Mouse (Mus musculus) heart, adult 10 weeks (tissue): ENCODE results near the gene Olfr193. TPM values are rescaled to one million over a fixed set of nuclear protein-coding genes. Genes with fewer than 3 reads are reported as not detected.

Source experiments
- polyA plus RNA-seq: library from polyadenylated mRNA; stranded (reverse); fragments of 350-450 nt; fragmentation: Illumina TruSeq; extraction: RNeasy Lipid Tissue Mini Kit (QIAGEN cat#74804); gene quantifications from one replicate; pipeline ENCODE4 v1.2.3, GENCODE M21; 2014; ENCODE audit warnings: low read depth, low replicate concordance

Olfr193 gene
- polyA plus RNA-seq = not detected

GRCm38 (mm10) chr16:59111781-59112180 is at the start of gene Olfr193:
Olfr193 (minus strand) TSS chr16:59111881.

DNA sequence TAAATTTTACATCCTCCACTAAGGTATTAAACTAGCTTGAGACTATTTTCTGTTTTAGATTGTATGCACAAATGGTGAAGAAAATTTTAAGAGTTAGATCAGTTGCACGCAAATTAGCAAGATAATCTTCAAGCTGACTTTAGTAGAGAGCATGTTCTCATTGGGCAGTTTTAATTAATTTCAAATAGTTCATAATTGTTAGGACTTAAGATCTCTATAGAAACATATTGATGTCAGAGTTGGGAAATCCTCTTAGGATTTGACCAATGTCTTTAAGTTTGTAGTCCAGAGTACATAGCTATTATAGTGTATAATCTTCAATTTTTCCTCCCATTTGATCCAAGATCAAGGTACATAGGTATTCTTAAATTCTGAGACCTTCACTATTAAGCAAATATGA is 35.1 kb upstream of the Olfr193 start, which contains the start of gene Olfr195:
Gene Olfr195, plus strand, starts transcription at position 301 of the 400 bp plus-strand sequence.

GRCm38 (mm10) chr16:59120969-59121368 is 9.3 kb upstream of the Olfr193 start, which contains the start of gene Olfr194:
Olfr194 (minus strand) TSS chr16:59121069.

GRCm38 (mm10) chr16:59089722-59090121 is 22.0 kb downstream of the Olfr193 start, which contains the start of gene Olfr191:
Olfr191 (minus strand) TSS chr16:59089822.

GRCm38 (mm10) chr16:59077905-59078304 is 33.8 kb downstream of the Olfr193 start, which contains the start of gene Olfr190:
Olfr190 (minus strand) TSS chr16:59078005.

Other genes with a start within 250 kb of the Olfr193 start
- gene Olfr177, start 237.1 kb downstream of the Olfr193 start, polyA plus RNA-seq = not detected
- gene Olfr178, start 219.8 kb downstream of the Olfr193 start, polyA plus RNA-seq = not detected
- gene Olfr181, start 183.1 kb downstream of the Olfr193 start, polyA plus RNA-seq = not detected
- not detected for gene Olfr180, start 182.5 kb downstream of the Olfr193 start, polyA plus RNA-seq
- not detected for gene Olfr183, start 116.5 kb downstream of the Olfr193 start, polyA plus RNA-seq
- gene Olfr186, start 81.6 kb downstream of the Olfr193 start, polyA plus RNA-seq = not detected
- gene Olfr187, start 72.1 kb downstream of the Olfr193 start, polyA plus RNA-seq = not detected
- not detected for gene Olfr190, start 33.9 kb downstream of the Olfr193 start, polyA plus RNA-seq
- gene Olfr191, start 22.1 kb downstream of the Olfr193 start, polyA plus RNA-seq = not detected
- gene Olfr194, start 9.2 kb upstream of the Olfr193 start, polyA plus RNA-seq = not detected
- gene Olfr195, start 35.2 kb upstream of the Olfr193 start, polyA plus RNA-seq = not detected
- not detected for gene Olfr196, start 58.6 kb upstream of the Olfr193 start, polyA plus RNA-seq
- not detected for gene Olfr198, start 91.7 kb upstream of the Olfr193 start, polyA plus RNA-seq
- gene Olfr199, start 107.9 kb upstream of the Olfr193 start, polyA plus RNA-seq = not detected
- not detected for gene Olfr201, start 160.8 kb upstream of the Olfr193 start, polyA plus RNA-seq
- gene Olfr202, start 174.9 kb upstream of the Olfr193 start, polyA plus RNA-seq = not detected
- not detected for gene Olfr203, start 187.0 kb upstream of the Olfr193 start, polyA plus RNA-seq
- not detected for gene Olfr204, start 206.4 kb upstream of the Olfr193 start, polyA plus RNA-seq
- gene Olfr205, start 219.3 kb upstream of the Olfr193 start, polyA plus RNA-seq = not detected
- not detected for gene Olfr206, start 237.4 kb upstream of the Olfr193 start, polyA plus RNA-seq